Mouse (Mus musculus): ENCODE data around the gene Rnf8.

DNA sequence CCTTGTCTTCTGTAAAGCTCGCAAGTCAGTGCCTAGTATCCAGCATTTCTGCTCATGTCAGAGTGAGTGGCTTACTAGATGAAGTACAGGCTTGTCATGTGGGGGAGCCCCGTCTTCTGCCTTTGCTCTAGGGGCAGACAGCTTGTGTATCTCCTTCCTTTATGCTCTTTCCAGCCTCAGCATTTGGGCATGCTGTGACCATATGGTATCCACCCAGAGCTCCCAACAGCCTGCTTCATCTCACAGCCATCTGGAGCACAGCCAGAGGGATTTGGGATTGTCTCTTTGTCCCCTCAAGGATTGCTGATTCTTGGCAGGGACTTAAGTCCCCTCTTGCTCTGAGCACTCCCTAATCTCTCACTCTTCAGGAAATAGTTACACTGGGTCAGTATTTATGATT lies 65.6 kb downstream of the Rnf8 start:
- TF ChIP-seq POLR2A (IDR thresholded peaks at IDR 0.05; ENCODE audit: insufficient read length, low read depth) (no peak), POLR2AphosphoS2 (IDR thresholded peaks at IDR 0.05; ENCODE audit: insufficient read length, low read depth) (no peak), MYOG (IDR thresholded peaks at IDR 0.05; ENCODE audit: control insufficient read depth in 1 of 3, insufficient read depth in 1 of 3, insufficient read length in 2 of 3, low read depth in 2 of 3) (no peak), CEBPB (IDR thresholded peaks at IDR 0.05; ENCODE audit: insufficient read depth, poor library complexity, severe bottlenecking) (no peak), MAX (IDR thresholded peaks at IDR 0.05; ENCODE audit: low read depth) (no peak), TCF12 (IDR thresholded peaks at IDR 0.05; ENCODE audit: insufficient read depth, poor library complexity, severe bottlenecking) (no peak), MYOD1 (IDR thresholded peaks at IDR 0.05; ENCODE audit: control insufficient read depth in 1 of 3, insufficient read length in 2 of 3, low read depth in 2 of 3) (no peak), TCF3 (IDR thresholded peaks at IDR 0.05; ENCODE audit: insufficient read length, low read depth) (no peak), USF1 (IDR thresholded peaks at IDR 0.05; ENCODE audit: low read depth) (no peak), REST (IDR thresholded peaks at IDR 0.05; ENCODE audit: insufficient read depth, insufficient read length) (no peak), SRF (IDR thresholded peaks at IDR 0.05; ENCODE audit: control insufficient read depth, insufficient read length, low read depth) (no peak), E2F4 (IDR thresholded peaks at IDR 0.05; ENCODE audit: insufficient read depth) (no peak)
